15 mouse cellular contexts compared by ENCODE assay signal in genomic region chr4:93527382-93527781, GRCm38 (mm10).
"Had no signal": no experiment of that assay in that cellular context is flagged by ENCODE, and none has a peak within 500 bp of the region (broad histone marks: within the 10 kb centered on the region; RNA-seq: fewer than 3 reads in every experiment).

No protein-coding gene starts in this region.

- H3K4me1 ChIP-seq: megakaryocyte, embryonic 14.5 days; midbrain, embryonic 10.5 days; midbrain, embryonic 12.5 days; neural tube, embryonic 12.5 days; stomach, embryonic 15.5 days had no signal

- DNase-seq: lung, adult 18-20 months; lung, embryonic 14.5 days; lung, postnatal 10 days; lung, postnatal 4 days; midbrain, embryonic 14.5 days; right cerebral cortex, postnatal 14 days; thymus, adult 2 months; thymus, postnatal 25 days; thymus, postnatal 4 days had no signal

- H3K36me3 ChIP-seq: midbrain, embryonic 10.5 days; midbrain, embryonic 12.5 days; neural tube, embryonic 12.5 days; stomach, embryonic 15.5 days had no signal

- H3K27ac ChIP-seq: midbrain, embryonic 10.5 days; midbrain, embryonic 12.5 days; neural tube, embryonic 12.5 days; stomach, embryonic 15.5 days; stomach, postnatal 0 days had no signal

- H3K4me2 ChIP-seq: lung, embryonic 14.5 days; midbrain, embryonic 12.5 days; neural tube, embryonic 12.5 days; stomach, embryonic 15.5 days had no signal

- H3K4me3 ChIP-seq: megakaryocyte, embryonic 14.5 days; midbrain, embryonic 10.5 days; midbrain, embryonic 12.5 days; neural tube, embryonic 12.5 days; stomach, embryonic 15.5 days had no signal

- H3K9ac ChIP-seq: lung, embryonic 14.5 days; midbrain, embryonic 12.5 days; neural tube, embryonic 12.5 days; stomach, embryonic 15.5 days had no signal

- H3K9me3 ChIP-seq: megakaryocyte, embryonic 14.5 days; midbrain, embryonic 10.5 days; midbrain, embryonic 12.5 days; neural tube, embryonic 12.5 days; stomach, embryonic 15.5 days had no signal

- H3K27me3 ChIP-seq: megakaryocyte, embryonic 14.5 days; midbrain, embryonic 12.5 days; neural tube, embryonic 12.5 days; stomach, embryonic 15.5 days had no signal
